Mouse (Mus musculus): ENCODE data around the gene Ccdc169.

Gene Ccdc169

GRCm38 (mm10) chr3:55137039-55137438 is at the start of gene Ccdc169:
Gene Ccdc169, plus strand, starts transcription at chr3:55137339.
- in situ Hi-C loops (cut with MboI, MseI): no loop called here

DNA sequence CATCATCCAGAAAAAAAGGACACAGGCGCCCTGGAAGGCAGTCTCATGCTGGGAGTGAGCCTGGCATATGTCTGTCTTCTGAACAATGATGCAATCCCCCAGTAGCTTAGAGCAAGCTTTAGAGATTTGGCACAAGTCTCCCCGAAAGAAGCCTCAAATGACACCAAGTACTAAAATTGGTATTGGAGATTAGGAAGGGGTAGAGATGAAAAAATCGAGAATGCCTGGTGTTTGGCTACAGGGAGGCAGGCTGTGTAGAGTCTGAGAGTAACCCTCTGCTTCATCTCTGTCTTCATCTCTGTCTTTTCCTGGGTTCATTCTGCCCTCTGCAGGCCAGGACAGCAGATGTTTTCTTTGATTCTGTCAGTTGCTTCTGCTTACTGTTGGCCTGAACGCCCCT is 49.8 kb upstream of the Ccdc169 start:
- in situ Hi-C loops (cut with MboI, MseI): no loop called here

GRCm38 (mm10) chr3:55088359-55088758 is 48.8 kb upstream of the Ccdc169 start:
- in situ Hi-C loops (cut with MboI, MseI): no loop called here

DNA sequence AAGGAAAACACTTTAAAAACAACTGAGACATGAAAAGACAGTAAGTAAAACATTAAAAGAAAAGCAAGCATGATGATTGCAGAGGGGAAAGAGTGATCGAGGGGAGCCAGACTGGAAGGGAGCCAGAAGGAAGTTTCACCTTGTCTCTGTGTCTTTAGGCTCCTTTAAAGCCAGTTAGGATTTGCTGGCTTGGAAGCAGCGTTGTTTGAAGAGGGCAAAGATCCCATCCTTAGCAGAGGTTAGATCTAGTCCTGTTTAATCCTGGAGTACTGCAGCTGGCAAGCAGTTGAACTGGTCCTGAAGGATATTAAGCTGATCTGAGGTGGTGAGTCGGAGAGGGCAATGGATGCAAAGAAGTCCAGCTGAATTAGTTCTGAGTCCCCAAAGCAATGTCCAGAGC is 48.3 kb upstream of the Ccdc169 start:
- in situ Hi-C loops (cut with MboI, MseI): no loop called here

- in situ Hi-C loops (cut with MboI, MseI): no loop called here
Observed at GRCm38 (mm10) chr3:55089291-55089690, 47.8 kb upstream of the Ccdc169 start.

DNA sequence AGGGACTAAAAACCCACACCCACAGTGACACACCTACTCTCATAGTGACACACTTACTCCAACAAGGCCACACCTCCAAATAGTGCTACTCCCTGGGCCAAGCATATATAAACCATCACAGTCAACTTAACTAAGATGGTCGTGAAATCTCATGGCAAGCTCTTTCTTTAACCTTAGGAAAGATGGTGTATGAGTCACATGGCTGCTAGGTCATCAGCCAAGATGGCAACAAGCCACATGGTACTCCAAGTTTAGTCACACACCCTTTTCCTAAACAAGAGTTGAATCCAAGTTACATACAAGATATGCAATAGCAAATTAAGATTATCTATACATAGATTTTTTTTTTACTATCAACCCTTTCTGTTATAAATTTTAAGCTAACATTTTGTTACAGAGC is 44.0 kb upstream of the Ccdc169 start:
- in situ Hi-C loops (cut with MboI, MseI): no loop called here

DNA sequence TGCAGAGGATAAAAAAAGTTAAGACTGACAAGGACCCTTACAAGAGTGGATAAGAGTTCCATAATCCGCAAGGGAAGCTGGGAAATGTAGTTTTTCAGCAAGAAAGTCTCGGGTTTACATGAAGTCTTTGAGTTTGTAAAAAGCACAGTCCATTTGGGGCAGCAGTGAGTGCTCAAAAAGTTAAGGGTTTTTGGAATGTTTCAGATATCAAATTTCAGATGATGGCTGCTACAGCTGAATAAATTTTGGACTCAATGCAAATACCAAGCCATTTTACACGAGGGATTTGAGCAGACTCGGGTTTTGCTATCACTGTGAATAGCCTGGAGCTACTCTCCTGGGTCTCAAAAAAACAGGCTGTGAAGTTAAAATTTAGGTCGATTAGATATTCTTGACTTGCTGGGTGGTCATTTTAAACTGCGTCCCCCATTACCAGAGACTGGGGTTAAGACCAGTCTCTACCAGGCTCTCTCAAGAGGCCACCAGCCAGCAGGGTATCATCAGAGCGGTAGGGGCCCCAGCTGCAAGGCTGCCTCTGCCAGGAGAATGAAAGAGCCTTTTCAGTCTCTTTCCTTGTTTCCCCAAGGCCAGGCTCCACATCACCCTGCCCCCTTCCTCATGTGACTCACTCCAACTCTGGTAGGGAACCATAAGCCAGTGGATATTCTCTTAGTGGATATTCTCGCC is 41.0 kb upstream of the Ccdc169 start:
- in situ Hi-C loops (cut with MboI, MseI): no loop called here

GRCm38 (mm10) chr3:55096655-55097005 is 40.5 kb upstream of the Ccdc169 start:
- in situ Hi-C loops (cut with MboI, MseI): no loop called here

- in situ Hi-C loops (cut with MboI, MseI): no loop called here
Observed at GRCm38 (mm10) chr3:55097186-55097585, 40.0 kb upstream of the Ccdc169 start.

GRCm38 (mm10) chr3:55098014-55098413 is 39.1 kb upstream of the Ccdc169 start:
- in situ Hi-C loops (cut with MboI, MseI): no loop called here

DNA sequence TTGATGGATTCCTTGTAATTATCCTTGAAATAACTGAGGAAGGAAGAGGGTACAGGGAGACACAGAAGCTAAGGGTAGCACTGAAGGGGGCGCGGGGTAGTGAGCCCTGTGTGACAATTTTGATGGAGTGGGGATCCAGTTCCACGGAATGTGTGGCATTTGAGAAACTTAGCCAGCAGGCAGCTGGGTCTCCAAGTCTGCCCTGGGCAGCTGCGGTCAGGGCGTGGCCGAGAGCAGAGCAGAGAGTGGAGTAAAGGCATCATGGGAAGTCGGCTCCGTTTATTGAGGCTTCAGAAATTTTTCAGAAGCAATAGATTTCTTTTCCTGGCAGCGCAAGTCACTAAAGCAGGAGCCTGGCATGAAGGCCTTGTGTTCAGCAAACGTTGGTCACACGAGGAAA is 38.1 kb upstream of the Ccdc169 start:
- in situ Hi-C loops (cut with MboI, MseI): no loop called here

GRCm38 (mm10) chr3:55101092-55101491 is 36.0 kb upstream of the Ccdc169 start:
- in situ Hi-C loops (cut with MboI, MseI): no loop called here

GRCm38 (mm10) chr3:55105372-55106023 is 31.6 kb upstream of the Ccdc169 start:
- in situ Hi-C loops (cut with MboI, MseI): no loop called here

GRCm38 (mm10) chr3:55106051-55106450 is 31.1 kb upstream of the Ccdc169 start:
- in situ Hi-C loops (cut with MboI, MseI): no loop called here

DNA sequence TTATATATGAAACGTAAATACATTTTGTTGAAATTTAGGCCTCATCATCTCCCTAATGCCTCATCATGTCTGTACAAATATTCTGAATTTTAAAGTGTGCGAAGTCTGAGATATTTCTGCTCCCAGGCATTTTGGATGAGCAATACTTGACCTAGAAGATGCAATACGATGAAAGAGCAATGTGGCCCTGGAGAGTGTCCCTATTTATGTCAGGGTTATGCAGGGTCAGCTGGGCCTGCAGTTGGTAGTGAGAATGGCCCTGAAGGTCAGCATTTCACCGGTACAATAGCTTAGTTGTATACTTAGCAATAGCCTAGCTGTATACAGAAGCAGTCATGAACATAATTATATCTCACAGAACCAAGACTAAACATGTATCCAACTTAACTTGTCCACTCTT is 28.0 kb upstream of the Ccdc169 start:
- in situ Hi-C loops (cut with MboI, MseI): no loop called here

- in situ Hi-C loops (cut with MboI, MseI): no loop called here
Observed at GRCm38 (mm10) chr3:55111935-55112709, 25.0 kb upstream of the Ccdc169 start, which contains the start of gene Spg20. Gene Spg20, plus strand, starts transcription at chr3:55112108.

GRCm38 (mm10) chr3:55112710-55113415 is 24.3 kb upstream of the Ccdc169 start:
- in situ Hi-C loops (cut with MboI, MseI): no loop called here

- in situ Hi-C loops (cut with MboI, MseI): no loop called here
Observed at GRCm38 (mm10) chr3:55114313-55115065, 22.6 kb upstream of the Ccdc169 start.

DNA sequence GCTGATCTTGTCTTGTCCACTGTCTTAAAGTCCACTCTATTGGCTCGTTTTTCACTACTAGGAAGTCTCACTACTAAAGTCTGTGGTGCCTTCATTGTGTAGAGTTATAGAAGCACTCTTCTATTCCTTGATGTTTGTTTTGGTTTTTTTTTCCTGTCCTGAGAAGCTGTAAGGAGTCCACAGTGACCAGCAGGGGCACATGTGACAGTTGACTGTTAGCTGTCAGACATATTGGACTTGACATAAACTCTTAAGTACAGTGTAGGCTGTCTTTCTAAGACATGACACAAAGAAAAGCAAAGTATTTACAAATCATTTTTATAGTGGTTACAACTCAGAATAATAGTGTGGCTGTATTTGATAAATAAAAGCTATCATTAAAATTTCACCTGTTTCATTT is 22.1 kb upstream of the Ccdc169 start:
- in situ Hi-C loops (cut with MboI, MseI): no loop called here

- in situ Hi-C loops (cut with MboI, MseI): no loop called here
Observed at GRCm38 (mm10) chr3:55115989-55116388, 21.1 kb upstream of the Ccdc169 start.

- in situ Hi-C loops (cut with MboI, MseI): no loop called here
Observed at GRCm38 (mm10) chr3:55119275-55119898, 17.8 kb upstream of the Ccdc169 start.

Measured in T-helper 1 cell (primary cell).